Mouse (Mus musculus) liver, postnatal 0 days (tissue): ENCODE data around the gene Espl1.

Experiments used
- CTCF ChIP-seq: sonication (generic); IDR thresholded peaks from 2 replicates; pipeline ENCODE4 v1.5.1; 2016; ENCODE audit warnings: antibody characterized with exemption, low read depth
- EP300 ChIP-seq: IDR thresholded peaks from 2 replicates; pipeline ENCODE4 v1.6.1; 2016; ENCODE audit warnings: antibody characterized with exemption, low read depth, mild to moderate bottlenecking

DNA sequence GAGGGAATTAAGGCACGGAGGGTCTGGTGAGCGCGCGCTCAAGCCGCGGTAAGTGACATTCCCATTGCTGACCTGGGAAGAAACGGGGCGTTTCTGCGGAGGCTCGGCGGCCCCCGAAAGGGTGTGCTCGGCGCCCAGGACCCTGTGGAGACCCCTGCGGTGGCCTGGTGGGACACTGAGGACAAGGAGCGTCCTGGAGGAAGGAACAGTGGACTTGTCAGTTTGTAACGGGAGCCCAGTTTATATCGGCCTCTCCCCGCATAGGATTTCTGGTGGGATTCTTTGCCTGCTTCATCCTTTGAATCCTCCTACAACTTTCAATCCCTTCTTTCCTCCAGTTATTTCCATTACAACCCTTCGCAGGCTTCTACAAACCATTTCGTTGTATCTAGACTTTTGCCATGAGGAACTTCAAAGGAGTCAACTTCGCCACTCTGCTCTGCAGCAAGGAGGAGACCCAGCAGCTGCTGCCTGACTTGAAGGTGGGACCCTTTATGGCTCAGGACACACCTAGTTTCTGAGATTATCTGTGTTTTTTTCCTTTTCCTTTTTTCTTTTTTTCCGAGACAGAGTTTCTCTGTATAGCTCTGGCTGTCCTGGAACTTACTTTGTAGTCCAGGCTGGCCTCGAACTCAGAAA lies 421 bp downstream of the Espl1 start:
- TF ChIP-seq CTCF (no peak), EP300 (no peak)
